Mouse (Mus musculus) forebrain, embryonic 15.5 days (tissue): ENCODE data around the gene Copz2. TPM values are rescaled to one million over a fixed set of nuclear protein-coding genes. Genes with fewer than 3 reads are reported as not detected.
A peak's percentile ranks its signal among the peaks of the same experiment; 100 is the strongest.

Source experiments
- ATAC-seq: fragments of 200-750 bp; cut with Nextera tagmentation; replicated peaks from 2 replicates; pipeline ENCODE4 v1.8.0; 2017; ENCODE audit warnings: mild to moderate bottlenecking, moderate TSS enrichment, moderate library complexity
- H3K27ac ChIP-seq: fragments of 300-500 bp; sonication (generic); replicated peaks from 2 replicates; pipeline ENCODE4 v1.5.1; 2015; ENCODE audit warnings: mild to moderate bottlenecking, inconsistent platforms
- H3K27me3 ChIP-seq: fragments of 300-500 bp; sonication (generic); 2 replicates; pipeline ENCODE4 v1.6.1; 2015; ENCODE audit warnings: inconsistent platforms
- H3K36me3 ChIP-seq: fragments of 300-500 bp; sonication (generic); 2 replicates; pipeline ENCODE4 v1.6.1; 2015; ENCODE audit warnings: mild to moderate bottlenecking, inconsistent platforms
- H3K4me1 ChIP-seq: fragments of 300-500 bp; sonication (generic); 2 replicates; pipeline ENCODE4 v1.6.1; 2015; ENCODE audit warnings: inconsistent platforms
- H3K4me2 ChIP-seq: fragments of 300-500 bp; sonication (generic); replicated peaks from 2 replicates; pipeline ENCODE4 v1.6.1; 2015; ENCODE audit warnings: mild to moderate bottlenecking, inconsistent platforms
- H3K4me3 ChIP-seq: fragments of 300-500 bp; sonication (generic); 2 replicates; pipeline ENCODE4 v1.5.1; 2015; ENCODE audit warnings: mild to moderate bottlenecking, inconsistent platforms
- H3K9ac ChIP-seq: fragments of 300-500 bp; sonication (generic); replicated peaks from 2 replicates; pipeline ENCODE4 v1.6.1; 2015; ENCODE audit warnings: mild to moderate bottlenecking, inconsistent platforms
- H3K9me3 ChIP-seq: fragments of 300-500 bp; sonication (generic); 2 replicates; pipeline ENCODE4 v1.6.1; 2016; ENCODE audit warnings: inconsistent platforms
- WGBS: fragments of 180-500 bp; shearing (Covaris S2); methylation state at CpG from one replicate; pipeline ENCODE4 v1.1.7; 2015; ENCODE audit warnings: mixed read lengths; 5-methylcytosine and 5-hydroxymethylcytosine counted together
- polyA plus RNA-seq: library from polyadenylated mRNA; unstranded; fragments of >200 nt; fragmentation: Nextera tagmentation; extraction: Ambion mirVana; gene quantifications from 2 replicates; pipeline ENCODE4 v1.2.1, GENCODE M21; 2015

Copz2 gene
- polyA plus RNA-seq, 1 experiment from 2014 or later = 13.5 TPM

DNA sequence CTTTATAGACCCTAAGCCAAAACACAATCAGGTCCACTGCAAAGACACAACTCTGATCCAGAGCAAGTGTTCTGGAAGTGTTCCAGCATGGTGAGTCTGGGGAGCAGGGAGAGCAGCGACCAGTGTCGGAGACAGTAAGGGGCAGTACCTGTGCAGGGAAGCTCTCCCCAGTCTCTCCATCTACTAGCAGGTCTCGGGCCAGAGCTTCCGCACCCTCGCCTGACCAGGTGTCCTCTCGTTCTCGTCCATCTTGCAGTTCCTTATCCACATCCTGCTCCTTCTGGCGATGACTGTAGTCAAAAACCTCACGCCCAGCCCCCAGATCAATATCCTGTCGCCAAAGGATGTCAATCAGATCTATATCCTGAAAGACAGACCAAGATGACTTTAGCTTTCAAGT lies 27.7 kb upstream of the Copz2 start:
- Histone ChIP-seq H3K9me3 (no peaks in the 10 kb centered on the region), H3K4me3 (no peak overlapping the region), H3K4me2 (no peak overlapping the region), H3K36me3 (peaks cover 59% of the 10 kb centered on the region), H3K4me1 (peaks cover 43% of the 10 kb centered on the region), H3K27ac (no peak overlapping the region), H3K27me3 (no peaks in the 10 kb centered on the region), H3K9ac (no peak overlapping the region)
- 91% methylated on average over 10 of the region's 10 CpGs for WGBS
- no peak for ATAC-seq

DNA sequence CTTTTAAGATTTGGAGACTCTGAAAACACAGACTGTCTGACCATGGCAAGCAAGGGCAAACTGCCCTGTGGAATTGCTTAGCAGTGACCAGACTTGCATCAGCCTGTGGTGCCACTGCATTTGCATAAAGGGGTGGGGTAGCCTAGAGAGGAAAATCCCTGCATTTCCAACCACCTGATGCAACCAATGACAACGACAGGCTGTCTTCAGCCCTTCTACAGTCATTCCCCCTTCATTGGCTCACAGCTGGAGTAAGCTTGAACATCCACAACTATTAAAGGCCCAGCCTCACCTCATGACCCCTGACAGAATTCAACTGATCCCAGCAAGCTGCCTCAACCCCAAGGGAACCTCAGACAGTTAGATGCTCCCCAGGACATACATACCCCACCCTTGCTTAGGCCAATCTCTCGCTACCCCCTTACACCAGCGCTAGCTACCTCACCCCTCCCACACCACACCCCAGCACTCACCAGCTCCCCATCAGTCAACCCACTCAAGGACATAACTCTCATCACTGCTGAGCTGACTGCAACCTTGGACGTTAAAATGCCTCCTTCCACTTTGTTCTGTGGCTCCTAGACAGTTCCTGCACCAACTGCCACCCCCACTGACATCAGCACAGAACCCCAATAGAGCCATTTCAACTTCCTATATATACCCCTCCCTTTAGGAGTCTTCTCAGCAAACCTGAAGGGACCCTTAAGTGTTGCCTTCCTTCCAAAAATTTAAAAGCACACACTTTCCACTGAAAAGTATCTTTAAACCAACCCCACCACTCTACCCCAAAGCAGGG lies 26.8 kb upstream of the Copz2 start:
- no peaks in the 10 kb centered on the region for H3K27me3 ChIP-seq
- H3K9me3 ChIP-seq = no peaks in the 10 kb centered on the region
- 41% methylated on average over 4 of the region's 4 CpGs for WGBS
- H3K9ac ChIP-seq = peak overlapping the region; percentile 47
- peak overlapping the region; percentile 45 for H3K4me3 ChIP-seq
- H3K27ac ChIP-seq = peak overlapping the region; percentile 91
- H3K4me2 ChIP-seq = peak overlapping the region; percentile 87
- H3K36me3 ChIP-seq = peaks cover 59% of the 10 kb centered on the region
- peaks cover 52% of the 10 kb centered on the region for H3K4me1 ChIP-seq
- ATAC-seq = no peak

- peak overlapping the region; percentile 87 for H3K4me2 ChIP-seq
- peaks cover 53% of the 10 kb centered on the region for H3K36me3 ChIP-seq
- H3K4me1 ChIP-seq = peaks cover 58% of the 10 kb centered on the region
- no peaks in the 10 kb centered on the region for H3K27me3 ChIP-seq
- peak overlapping the region; percentile 47 for H3K9ac ChIP-seq
- no peaks in the 10 kb centered on the region for H3K9me3 ChIP-seq
- H3K27ac ChIP-seq = peak overlapping the region; percentile 91
- peak; percentile 35 for ATAC-seq
- peak overlapping the region; percentile 45 for H3K4me3 ChIP-seq
- WGBS = 6% methylated on average over 13 of the region's 13 CpGs
Measured at GRCm38 (mm10) chr11:96823471-96823837, 26.2 kb upstream of the Copz2 start.

- peak overlapping the region; percentile 47 for H3K9ac ChIP-seq
- peak; percentile 90 for ATAC-seq
- no peaks in the 10 kb centered on the region for H3K27me3 ChIP-seq
- H3K27ac ChIP-seq = peak overlapping the region; percentile 91
- H3K4me1 ChIP-seq = peaks cover 64% of the 10 kb centered on the region
- WGBS = under 1% methylated on average over 24 of the region's 26 CpGs
- H3K9me3 ChIP-seq = no peaks in the 10 kb centered on the region
- H3K4me3 ChIP-seq = peak overlapping the region; percentile 45
- peak overlapping the region; percentile 87 for H3K4me2 ChIP-seq
- peaks cover 46% of the 10 kb centered on the region for H3K36me3 ChIP-seq
Measured at GRCm38 (mm10) chr11:96823880-96824782, 25.5 kb upstream of the Copz2 start.

DNA sequence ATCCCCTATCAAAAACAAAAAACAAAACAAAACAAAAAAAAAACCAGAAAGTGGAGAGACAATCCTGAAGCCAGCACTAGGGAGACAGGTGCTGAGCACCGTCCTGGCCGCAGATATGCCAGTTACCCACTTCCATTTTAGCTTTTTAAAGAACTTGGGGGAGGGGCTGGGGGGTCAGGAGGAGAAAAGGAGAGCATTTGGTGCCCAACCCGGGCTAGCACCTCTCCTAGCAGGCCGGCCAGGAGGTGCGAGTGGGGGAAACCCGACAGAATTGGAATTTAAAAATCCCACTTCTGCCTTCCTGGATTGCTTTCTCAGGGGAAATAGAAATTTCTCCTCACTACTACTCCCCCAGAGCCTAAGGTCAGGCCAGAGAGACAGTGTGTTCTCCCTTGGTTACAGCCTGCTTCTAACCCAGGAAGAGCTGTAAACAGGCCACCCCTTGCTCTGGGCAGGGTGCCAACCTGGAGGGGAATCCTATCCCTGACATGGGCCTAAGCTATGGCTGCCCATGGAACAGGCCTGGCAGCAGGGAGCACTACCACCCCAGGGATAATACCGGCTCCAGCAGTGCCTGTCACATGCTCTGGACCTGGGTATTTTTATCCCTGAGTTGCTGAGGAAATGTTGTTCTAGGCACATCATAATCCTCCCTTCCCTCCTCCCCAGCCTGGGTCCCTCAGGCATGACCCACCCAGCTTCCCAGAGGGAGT lies 24.7 kb upstream of the Copz2 start:
- Histone ChIP-seq H3K4me3 (peak overlapping the region; percentile 45; the same call in 1 of the 2 replicates), H3K9me3 (no peaks in the 10 kb centered on the region)

GRCm38 (mm10) chr11:96826481-96826880 lies 23.2 kb upstream of the Copz2 start:
- Histone ChIP-seq H3K27me3 (no peaks in the 10 kb centered on the region), H3K4me3 (0 out of 2 replicates have a peak overlapping the region, but pooled peaks have one; percentile 6), H3K9ac (peak overlapping the region; percentile 14; the same call in 1 of the 2 replicates), H3K4me2 (peak overlapping the region; percentile 22; the same call in 1 of the 2 replicates), H3K4me1 (peaks cover 69% of the 10 kb centered on the region), H3K36me3 (peaks cover 23% of the 10 kb centered on the region), H3K27ac (no peak overlapping the region; the same call in 1 of the 2 replicates), H3K9me3 (no peaks in the 10 kb centered on the region)
- ATAC-seq = no peak
- 88% methylated on average over 2 of the region's 2 CpGs for WGBS

More for the DNA sequence above, 24.7 kb upstream of the Copz2 start:
- peak overlapping the region; percentile 91 for H3K27ac ChIP-seq
- peak overlapping the region; percentile 87 for H3K4me2 ChIP-seq
- no peaks in the 10 kb centered on the region for H3K27me3 ChIP-seq
- peaks cover 38% of the 10 kb centered on the region for H3K36me3 ChIP-seq
- no peak for ATAC-seq
- 36% methylated on average over 7 of the region's 7 CpGs for WGBS
- peak overlapping the region; percentile 23; the same call in 1 of the 2 replicates for H3K9ac ChIP-seq
- H3K4me1 ChIP-seq = peaks cover 64% of the 10 kb centered on the region

DNA sequence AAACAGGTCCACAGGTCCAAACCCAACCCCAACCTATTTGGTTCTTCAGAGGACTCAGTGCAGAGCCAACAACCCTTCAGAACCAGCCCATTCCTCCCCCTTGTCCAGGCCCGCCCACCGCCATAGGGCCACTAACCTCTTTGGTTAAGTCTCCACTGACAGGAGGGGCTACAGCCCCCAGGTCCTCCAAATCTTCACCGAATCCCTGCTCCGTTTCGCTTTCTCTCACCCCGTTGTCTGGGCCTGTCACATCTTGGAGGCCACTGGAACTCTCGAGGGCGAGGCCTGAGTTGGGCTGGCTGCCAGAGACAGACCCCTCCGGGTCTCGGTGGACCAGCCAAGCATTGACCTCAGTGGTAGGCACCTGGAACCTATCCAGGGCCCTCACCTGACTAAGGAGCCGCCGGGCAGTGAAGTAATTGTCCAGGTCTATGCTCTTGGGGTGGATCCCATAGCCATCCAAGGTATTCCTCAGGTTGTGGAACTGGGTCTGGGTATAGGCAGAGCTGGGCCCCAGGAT lies 22.5 kb upstream of the Copz2 start:
- Histone ChIP-seq H3K4me3 (no peak overlapping the region), H3K27me3 (no peaks in the 10 kb centered on the region), H3K36me3 (peaks cover 17% of the 10 kb centered on the region; the same call in 1 of the 2 replicates), H3K9ac (no peak overlapping the region), H3K4me1 (peaks cover 69% of the 10 kb centered on the region), H3K4me2 (0 out of 2 replicates have a peak overlapping the region, but pooled peaks have one; percentile 8), H3K9me3 (no peaks in the 10 kb centered on the region), H3K27ac (no peak overlapping the region)
- no peak for ATAC-seq
- WGBS = 69% methylated on average over 12 of the region's 12 CpGs

- H3K4me2 ChIP-seq = no peak overlapping the region; the same call in 1 of the 2 replicates
- H3K4me1 ChIP-seq = peaks cover 65% of the 10 kb centered on the region
- H3K36me3 ChIP-seq = peaks cover 14% of the 10 kb centered on the region; the same call in 1 of the 2 replicates
- no peak overlapping the region for H3K27ac ChIP-seq
- H3K27me3 ChIP-seq = no peaks in the 10 kb centered on the region
- WGBS = 86% methylated on average over 9 of the region's 9 CpGs
- H3K4me3 ChIP-seq = 0 out of 2 replicates have a peak overlapping the region, but pooled peaks have one; percentile 1
- no peak for ATAC-seq
- H3K9ac ChIP-seq = 0 out of 2 replicates have a peak overlapping the region, but pooled peaks have one; percentile 13
- H3K9me3 ChIP-seq = no peaks in the 10 kb centered on the region
Measured at GRCm38 (mm10) chr11:96827917-96828316, 21.8 kb upstream of the Copz2 start.

- Histone ChIP-seq H3K4me3 (peak overlapping the region; percentile 66), H3K4me1 (peaks cover 56% of the 10 kb centered on the region), H3K4me2 (peak overlapping the region; percentile 64), H3K9ac (peak overlapping the region; percentile 81), H3K9me3 (no peaks in the 10 kb centered on the region), H3K36me3 (peaks cover 14% of the 10 kb centered on the region; the same call in 1 of the 2 replicates), H3K27ac (peak overlapping the region; percentile 94), H3K27me3 (no peaks in the 10 kb centered on the region)
- ATAC-seq = no peak
- WGBS = 14% methylated on average over 10 of the region's 10 CpGs
Measured at GRCm38 (mm10) chr11:96828881-96829280, 20.8 kb upstream of the Copz2 start.

GRCm38 (mm10) chr11:96829403-96829812 lies 20.3 kb upstream of the Copz2 start:
- Histone ChIP-seq H3K27me3 (no peaks in the 10 kb centered on the region), H3K36me3 (peaks cover 14% of the 10 kb centered on the region; the same call in 1 of the 2 replicates), H3K9ac (peak overlapping the region; percentile 81), H3K9me3 (no peaks in the 10 kb centered on the region), H3K4me2 (peak overlapping the region; percentile 64), H3K4me3 (peak overlapping the region; percentile 66), H3K4me1 (peaks cover 52% of the 10 kb centered on the region), H3K27ac (peak overlapping the region; percentile 94)
- ATAC-seq = peak; percentile 26; the same call in 1 of the 2 replicates
- under 1% methylated on average over 33 of the region's 33 CpGs for WGBS
